In genomic region chr10:80606737-80607350, GRCm38 (mm10) we compare ENCODE assay signal across 16 mouse cellular contexts. TPM values are rescaled to one million over a fixed set of nuclear protein-coding genes. Genes with fewer than 3 reads are reported as not detected.
DNase-seq lines count a peak whose midpoint lies in the region; ATAC-seq and TF ChIP-seq lines count a peak whose summit lies in the region.
"Had no signal": no experiment of that assay in that cellular context is flagged by ENCODE, and none has a peak within 500 bp of the region (broad histone marks: within the 10 kb centered on the region; RNA-seq: fewer than 3 reads in every experiment).

No protein-coding gene starts in this region.

- WGBS in hindbrain, embryonic 10.5 days = 96% methylated on average over 34 of the region's 34 CpGs
- 93% methylated on average over 34 of the region's 34 CpGs for WGBS in hindbrain, embryonic 11.5 days
- WGBS in midbrain, embryonic 10.5 days = 96% methylated on average over 34 of the region's 34 CpGs
- WGBS in midbrain, embryonic 14.5 days = 94% methylated on average over 34 of the region's 34 CpGs
- 86% methylated on average over 34 of the region's 34 CpGs for WGBS in small intestine, adult 2 months
- WGBS in kidney, embryonic 15.5 days = 94% methylated on average over 34 of the region's 34 CpGs

- in situ Hi-C loops in ES-E14 (cut with MboI; ENCODE audit: low sequenced_read_pairs in 2 of 2, unreplicated experiment in 2 of 2) = no loop called here

- ATAC-seq in hindbrain, embryonic 11.5 days (ENCODE audit: low FRiP score) = no peak
- no peak for ATAC-seq in midbrain, embryonic 14.5 days (ENCODE audit: low FRiP score, low TSS enrichment)
- ATAC-seq in kidney, embryonic 15.5 days (replicated peaks; ENCODE audit: low FRiP score) = no peak
- ATAC-seq: forebrain, embryonic 13.5 days; midbrain, embryonic 13.5 days had no signal

- no peak for TF ChIP-seq POLR2A in small intestine, adult 2 months (IDR thresholded peaks at IDR 0.05; ENCODE audit: low read depth, low read length)

- peak overlapping the region; percentile 16; the same call in 1 of the 2 replicates for H3K4me3 ChIP-seq in hindbrain, embryonic 10.5 days
- no peak overlapping the region for H3K4me3 ChIP-seq in hindbrain, embryonic 11.5 days (ENCODE audit: low read depth, low read length)
- H3K4me3 ChIP-seq in midbrain, embryonic 10.5 days = peak overlapping the region; percentile 12; the same call in 1 of the 2 replicates
- no peak overlapping the region for H3K4me3 ChIP-seq in midbrain, embryonic 14.5 days (replicated peaks; ENCODE audit: low read depth, low read length)
- peak overlapping the region; percentile 60 to 61; a peak in 3 of 4 replicates for H3K4me3 ChIP-seq in ES-E14 (ENCODE audit: insufficient read depth in 1 of 2, low read depth in 1 of 2, low read length in 2 of 2, poor library complexity in 1 of 2, severe bottlenecking in 1 of 2)
- peak overlapping the region; percentile 52 for H3K4me3 ChIP-seq in small intestine, adult 2 months (ENCODE audit: low read depth, low read length)
- no peak overlapping the region for H3K4me3 ChIP-seq in kidney, embryonic 15.5 days (replicated peaks)
- H3K4me3 ChIP-seq: forebrain, embryonic 13.5 days; left cerebral cortex, adult 2 months; midbrain, embryonic 13.5 days had no signal

- H3K4me2 ChIP-seq in hindbrain, embryonic 11.5 days (replicated peaks; ENCODE audit: low read depth, low read length) = no peak overlapping the region
- no peak overlapping the region for H3K4me2 ChIP-seq in midbrain, embryonic 14.5 days (ENCODE audit: low read length)
- H3K4me2 ChIP-seq in kidney, embryonic 15.5 days = no peak overlapping the region
- H3K4me2 ChIP-seq: forebrain, embryonic 13.5 days; midbrain, embryonic 13.5 days had no signal

- peaks cover 24% of the 10 kb centered on the region for H3K4me1 ChIP-seq in hindbrain, embryonic 10.5 days (replicated peaks)
- H3K4me1 ChIP-seq in hindbrain, embryonic 11.5 days (replicated peaks; ENCODE audit: control insufficient read depth, insufficient read depth, low read length) = peaks cover 5% of the 10 kb centered on the region
- H3K4me1 ChIP-seq in midbrain, embryonic 10.5 days = peaks cover 23% of the 10 kb centered on the region
- H3K4me1 ChIP-seq in midbrain, embryonic 14.5 days (ENCODE audit: control insufficient read depth, insufficient read depth, low read length) = peaks cover 15% of the 10 kb centered on the region
- peaks cover 0 to 21% of the 10 kb centered on the region in 2 experiments; a peak in 1 of 4 replicates for H3K4me1 ChIP-seq in ES-E14 (ENCODE audit: control insufficient read depth in 2 of 2, insufficient read depth in 2 of 2, low read length in 2 of 2, poor library complexity in 1 of 2)
- peaks cover 39% of the 10 kb centered on the region for H3K4me1 ChIP-seq in small intestine, adult 2 months (ENCODE audit: control insufficient read depth, insufficient read depth, insufficient read length, low read length)
- H3K4me1 ChIP-seq in kidney, embryonic 15.5 days = peaks cover 24% of the 10 kb centered on the region

- H3K9ac ChIP-seq in hindbrain, embryonic 11.5 days (ENCODE audit: low read depth, low read length) = no peak overlapping the region
- H3K9ac ChIP-seq in midbrain, embryonic 14.5 days (replicated peaks; ENCODE audit: low read length) = no peak overlapping the region
- H3K9ac ChIP-seq in ES-E14 (ENCODE audit: insufficient read depth, low read depth, low read length, poor library complexity, severe bottlenecking) = peak overlapping the region; percentile 68
- H3K9ac ChIP-seq in kidney, embryonic 15.5 days = no peak overlapping the region
- H3K9ac ChIP-seq: midbrain, embryonic 13.5 days had no signal

- no peaks in the 10 kb centered on the region for H3K9me3 ChIP-seq in hindbrain, embryonic 10.5 days
- no peaks in the 10 kb centered on the region for H3K9me3 ChIP-seq in hindbrain, embryonic 11.5 days (ENCODE audit: control insufficient read depth, low read length)
- H3K9me3 ChIP-seq in midbrain, embryonic 10.5 days (replicated peaks) = no peaks in the 10 kb centered on the region
- H3K9me3 ChIP-seq in midbrain, embryonic 14.5 days (ENCODE audit: control insufficient read depth, low read length) = no peaks in the 10 kb centered on the region
- H3K9me3 ChIP-seq in ES-E14 (ENCODE audit: control insufficient read depth, insufficient read depth, low read depth, low read length) = no peaks in the 10 kb centered on the region
- no peaks in the 10 kb centered on the region for H3K9me3 ChIP-seq in kidney, embryonic 15.5 days (replicated peaks)
- H3K9me3 ChIP-seq: forebrain, embryonic 13.5 days; heart, embryonic 10.5 days; midbrain, embryonic 13.5 days had no signal

- H3K27ac ChIP-seq in hindbrain, embryonic 10.5 days = no peak overlapping the region
- no peak overlapping the region for H3K27ac ChIP-seq in hindbrain, embryonic 11.5 days (ENCODE audit: low read depth, low read length)
- no peak overlapping the region for H3K27ac ChIP-seq in midbrain, embryonic 10.5 days (replicated peaks)
- no peak overlapping the region for H3K27ac ChIP-seq in midbrain, embryonic 14.5 days (replicated peaks; ENCODE audit: low read depth, low read length)
- no peak overlapping the region; the same call in 1 of the 2 replicates for H3K27ac ChIP-seq in ES-E14 (ENCODE audit: insufficient read depth, low read depth, low read length, poor library complexity, severe bottlenecking)
- H3K27ac ChIP-seq in small intestine, adult 2 months (ENCODE audit: insufficient read depth, low read depth, low read length) = peak overlapping the region; percentile 54
- no peak overlapping the region for H3K27ac ChIP-seq in kidney, embryonic 15.5 days
- H3K27ac ChIP-seq: forebrain, embryonic 13.5 days; heart, embryonic 10.5 days; left cerebral cortex, adult 2 months; midbrain, embryonic 13.5 days had no signal

- no peak for DNase-seq in hindbrain, embryonic 10.5 days (ENCODE audit: low spot score)
- DNase-seq in hindbrain, embryonic 11.5 days (ENCODE audit: low spot score) = no peak
- DNase-seq in midbrain, embryonic 10.5 days (ENCODE audit: low spot score) = no peak
- no peak for DNase-seq in midbrain, embryonic 14.5 days
- no peak for DNase-seq in ES-E14 (ENCODE audit: low read depth, low spot score)
- DNase-seq: adrenal gland, postnatal 25 days; gastrocnemius, postnatal 36 days; heart, postnatal 4 days; kidney, adult 2 months; lung, adult 2 months had no signal

- no peak for TF ChIP-seq CTCF in small intestine, adult 2 months (IDR thresholded peaks at IDR 0.05; ENCODE audit: extremely low read depth, insufficient read length, insufficient replicate concordance, low read depth, low read length)

- no peaks in the 10 kb centered on the region for H3K27me3 ChIP-seq in hindbrain, embryonic 10.5 days (ENCODE audit: insufficient read depth, poor library complexity, severe bottlenecking)
- no peaks in the 10 kb centered on the region for H3K27me3 ChIP-seq in hindbrain, embryonic 11.5 days (ENCODE audit: control insufficient read depth, insufficient read depth, low read length)
- H3K27me3 ChIP-seq in midbrain, embryonic 10.5 days (ENCODE audit: low read depth, poor library complexity, severe bottlenecking) = no peaks in the 10 kb centered on the region
- H3K27me3 ChIP-seq in midbrain, embryonic 14.5 days (ENCODE audit: control insufficient read depth, insufficient read depth, low read length) = no peaks in the 10 kb centered on the region
- H3K27me3 ChIP-seq in small intestine, adult 2 months (ENCODE audit: control insufficient read depth, insufficient read depth, low read length) = no peaks in the 10 kb centered on the region
- H3K27me3 ChIP-seq in kidney, embryonic 15.5 days = no peaks in the 10 kb centered on the region
- H3K27me3 ChIP-seq: forebrain, embryonic 13.5 days; midbrain, embryonic 13.5 days had no signal

- peaks cover 60% of the 10 kb centered on the region for H3K36me3 ChIP-seq in hindbrain, embryonic 10.5 days
- H3K36me3 ChIP-seq in hindbrain, embryonic 11.5 days (ENCODE audit: control insufficient read depth, insufficient read depth, low read length) = peaks cover 15% of the 10 kb centered on the region
- peaks cover 58% of the 10 kb centered on the region for H3K36me3 ChIP-seq in midbrain, embryonic 10.5 days
- H3K36me3 ChIP-seq in midbrain, embryonic 14.5 days (ENCODE audit: control insufficient read depth, insufficient read depth, low read length) = peaks cover 50% of the 10 kb centered on the region
- peaks cover 35% of the 10 kb centered on the region for H3K36me3 ChIP-seq in ES-E14 (ENCODE audit: control insufficient read depth, insufficient read depth, low read length, poor library complexity, severe bottlenecking)
- H3K36me3 ChIP-seq in small intestine, adult 2 months (ENCODE audit: control insufficient read depth, insufficient read depth, low read length) = peaks cover 22% of the 10 kb centered on the region
- H3K36me3 ChIP-seq in kidney, embryonic 15.5 days = peaks cover 44% of the 10 kb centered on the region

RNA-seq across cellular contexts. Expression of gene Gm49322, which starts 1.0 kb away (rescaled TPM):
- polyA plus RNA-seq in hindbrain, embryonic 10.5 days (2016; fragmentation: Nextera tagmentation; extraction: Ambion mirVana) = 4.6 and 5.5 TPM in 2 replicates
- polyA plus RNA-seq in hindbrain, embryonic 11.5 days (2014; fragmentation: Nextera tagmentation; extraction: Ambion mirVana) = 1.5 and 1.7 TPM in 2 replicates
- polyA plus RNA-seq in midbrain, embryonic 10.5 days (2016; fragmentation: Nextera tagmentation; extraction: Ambion mirVana) = 5.6 and 6.4 TPM in 2 replicates
- 2.5 and 2.6 TPM in 2 replicates for polyA plus RNA-seq in midbrain, embryonic 14.5 days (2014; fragmentation: Nextera tagmentation; extraction: Ambion mirVana)
- 8.4 and 9.7 TPM in 2 replicates for total RNA-seq in ES-E14 (2012; rRNA removed)
- 1.3 and 2.2 TPM in 2 replicates for polyA plus RNA-seq in small intestine, adult 2 months (2012; rRNA removed)
- polyA plus RNA-seq in kidney, embryonic 15.5 days (2015; fragmentation: Nextera tagmentation; extraction: Ambion mirVana) = 4.5 and 5.3 TPM in 2 replicates

RNA-seq across cellular contexts. Expression of gene Adat3, which starts 4.2 kb away (rescaled TPM):
- polyA plus RNA-seq in hindbrain, embryonic 10.5 days (2016; fragmentation: Nextera tagmentation; extraction: Ambion mirVana) = 11.0 and 11.3 TPM in 2 replicates
- 5.8 and 7.4 TPM in 2 replicates for polyA plus RNA-seq in hindbrain, embryonic 11.5 days (2014; fragmentation: Nextera tagmentation; extraction: Ambion mirVana)
- 10.6 and 10.8 TPM in 2 replicates for polyA plus RNA-seq in midbrain, embryonic 10.5 days (2016; fragmentation: Nextera tagmentation; extraction: Ambion mirVana)
- polyA plus RNA-seq in midbrain, embryonic 14.5 days (2014; fragmentation: Nextera tagmentation; extraction: Ambion mirVana) = 4.9 and 5.0 TPM in 2 replicates
- total RNA-seq in ES-E14 (2012; rRNA removed) = 12.2 and 12.7 TPM in 2 replicates
- polyA plus RNA-seq in small intestine, adult 2 months (2012; rRNA removed) = 18.2 and 23.9 TPM in 2 replicates
- polyA plus RNA-seq in kidney, embryonic 15.5 days (2015; fragmentation: Nextera tagmentation; extraction: Ambion mirVana) = 7.0 and 8.6 TPM in 2 replicates

RNA-seq across cellular contexts. Expression of gene Scamp4, which starts 4.2 kb away (rescaled TPM):
- polyA plus RNA-seq in hindbrain, embryonic 10.5 days (2016; fragmentation: Nextera tagmentation; extraction: Ambion mirVana) = 89.9 and 92.0 TPM in 2 replicates
- polyA plus RNA-seq in hindbrain, embryonic 11.5 days (2014; fragmentation: Nextera tagmentation; extraction: Ambion mirVana) = 64.1 and 68.7 TPM in 2 replicates
- polyA plus RNA-seq in midbrain, embryonic 10.5 days (2016; fragmentation: Nextera tagmentation; extraction: Ambion mirVana) = 91.0 and 94.1 TPM in 2 replicates
- 62.1 and 67.6 TPM in 2 replicates for polyA plus RNA-seq in midbrain, embryonic 14.5 days (2014; fragmentation: Nextera tagmentation; extraction: Ambion mirVana)
- 54.8 and 83.8 TPM in 2 replicates for total RNA-seq in ES-E14 (2012; rRNA removed)
- 84.0 and 130 TPM in 2 replicates for polyA plus RNA-seq in small intestine, adult 2 months (2012; rRNA removed)
- 93.5 and 107 TPM in 2 replicates for polyA plus RNA-seq in kidney, embryonic 15.5 days (2015; fragmentation: Nextera tagmentation; extraction: Ambion mirVana)

RNA-seq across cellular contexts. Expression of gene Csnk1g2, which starts 15.8 kb away (rescaled TPM):
- 169 and 180 TPM in 2 replicates for polyA plus RNA-seq in hindbrain, embryonic 10.5 days (2016; fragmentation: Nextera tagmentation; extraction: Ambion mirVana)
- polyA plus RNA-seq in hindbrain, embryonic 11.5 days (2014; fragmentation: Nextera tagmentation; extraction: Ambion mirVana) = 71.1 and 85.6 TPM in 2 replicates
- polyA plus RNA-seq in midbrain, embryonic 10.5 days (2016; fragmentation: Nextera tagmentation; extraction: Ambion mirVana) = 131 and 151 TPM in 2 replicates
- polyA plus RNA-seq in midbrain, embryonic 14.5 days (2014; fragmentation: Nextera tagmentation; extraction: Ambion mirVana) = 74.1 and 98.5 TPM in 2 replicates
- total RNA-seq in ES-E14 (2012; rRNA removed) = 138 and 167 TPM in 2 replicates
- polyA plus RNA-seq in small intestine, adult 2 months (2012; rRNA removed) = 115 and 266 TPM in 2 replicates
- 156 and 183 TPM in 2 replicates for polyA plus RNA-seq in kidney, embryonic 15.5 days (2015; fragmentation: Nextera tagmentation; extraction: Ambion mirVana)

RNA-seq across cellular contexts. Expression of gene Abhd17a, which starts 16.7 kb away (rescaled TPM):
- 89.1 and 109 TPM in 2 replicates for polyA plus RNA-seq in hindbrain, embryonic 10.5 days (2016; fragmentation: Nextera tagmentation; extraction: Ambion mirVana)
- polyA plus RNA-seq in hindbrain, embryonic 11.5 days (2014; fragmentation: Nextera tagmentation; extraction: Ambion mirVana) = 98.8 and 108 TPM in 2 replicates
- polyA plus RNA-seq in midbrain, embryonic 10.5 days (2016; fragmentation: Nextera tagmentation; extraction: Ambion mirVana) = 86.8 and 87.3 TPM in 2 replicates
- 128 and 151 TPM in 2 replicates for polyA plus RNA-seq in midbrain, embryonic 14.5 days (2014; fragmentation: Nextera tagmentation; extraction: Ambion mirVana)
- total RNA-seq in ES-E14 (2012; rRNA removed) = 67.9 and 68.7 TPM in 2 replicates
- polyA plus RNA-seq in small intestine, adult 2 months (2012; rRNA removed) = 381 and 644 TPM in 2 replicates
- polyA plus RNA-seq in kidney, embryonic 15.5 days (2015; fragmentation: Nextera tagmentation; extraction: Ambion mirVana) = 93.5 and 95.4 TPM in 2 replicates

Comparison
In these comparisons a context has a peak if more than half of its experiments do, and no peak if none do; other contexts are left out.
1. H3K4me3 ChIP-seq: peak in hindbrain, embryonic 10.5 days (single experiment), midbrain, embryonic 10.5 days (single experiment), ES-E14 (2 of 2) and small intestine, adult 2 months (single experiment); none in hindbrain, embryonic 11.5 days (single experiment), midbrain, embryonic 14.5 days (single experiment) and kidney, embryonic 15.5 days (single experiment).